Mouse (Mus musculus): ENCODE measurements around the gene Gm10570.

- TF ChIP-seq CTCF (IDR thresholded peaks at IDR 0.05) (no peak), EP300 (IDR thresholded peaks at IDR 0.05) (no peak)
These were observed 13.2 kb upstream of the Gm10570 start for GRCm38 (mm10) chr4:130321640-130322039.
